Mouse (Mus musculus) stomach, embryonic 14.5 days (tissue): ENCODE data around the gene Acot13. TPM values are rescaled to one million over a fixed set of nuclear protein-coding genes. Genes with fewer than 3 reads are reported as not detected.

Experiments
- ATAC-seq: fragments of 200-750 bp; cut with Nextera tagmentation; 2 replicates; pipeline ENCODE4 v1.8.0; 2017; ENCODE audit warnings: low read depth, moderate TSS enrichment; ENCODE audit not compliant: insufficient number of reproducible peaks, insufficient read depth, low FRiP score
- H3K27ac ChIP-seq: fragments of 300-500 bp; sonication (generic); 2 replicates; pipeline ENCODE4 v1.5.1; 2014; ENCODE audit warnings: mild to moderate bottlenecking, low read length, moderate library complexity, mixed read lengths
- H3K27me3 ChIP-seq: fragments of 300-500 bp; sonication (generic); 2 replicates; pipeline ENCODE4 v1.6.1; 2014; ENCODE audit warnings: low read length, control low read depth, mixed read lengths; ENCODE audit not compliant: control insufficient read depth, insufficient read depth
- H3K36me3 ChIP-seq: fragments of 300-500 bp; sonication (generic); 2 replicates; pipeline ENCODE4 v1.6.1; 2014; ENCODE audit warnings: mild to moderate bottlenecking, control low read depth, low read length, moderate library complexity, mixed read lengths; ENCODE audit not compliant: control insufficient read depth, insufficient read depth
- H3K4me1 ChIP-seq: fragments of 300-500 bp; sonication (generic); 2 replicates; pipeline ENCODE4 v1.6.1; 2014; ENCODE audit warnings: low read length, control low read depth, mixed read lengths; ENCODE audit not compliant: control insufficient read depth, insufficient read depth
- H3K4me2 ChIP-seq: fragments of 300-500 bp; sonication (generic); replicated peaks from 2 replicates; pipeline ENCODE4 v1.6.1; 2014; ENCODE audit warnings: low read depth, low read length, control low read depth
- H3K4me3 ChIP-seq: fragments of 300-500 bp; sonication (generic); 2 replicates; pipeline ENCODE4 v1.5.1; 2014; ENCODE audit warnings: low read depth, low read length, control low read depth
- H3K9ac ChIP-seq: fragments of 300-500 bp; sonication (generic); replicated peaks from 2 replicates; pipeline ENCODE4 v1.6.1; 2014; ENCODE audit warnings: low read depth, mild to moderate bottlenecking, control low read depth, low read length, moderate library complexity, mixed read lengths
- H3K9me3 ChIP-seq: fragments of 300-500 bp; sonication (generic); 2 replicates; pipeline ENCODE4 v1.6.1; 2016; ENCODE audit warnings: low read depth, low read length, control low read depth; ENCODE audit not compliant: control insufficient read depth
- WGBS: fragments of 180-500 bp; shearing (Covaris S2); extraction: QIAGEN DNeasy Blood & Tissue Kit; methylation state at CpG from one replicate; pipeline ENCODE4 v1.1.7; 2014; 5-methylcytosine and 5-hydroxymethylcytosine counted together
- polyA plus RNA-seq: library from polyadenylated mRNA; unstranded; fragments of >200 nt; fragmentation: Nextera tagmentation; extraction: Ambion mirVana; gene quantifications from 2 replicates; pipeline ENCODE4 v1.2.1, GENCODE M21; 2014

Gene Acot13
- polyA plus RNA-seq, 1 experiment from 2014 or later: 84.6 TPM

DNA sequence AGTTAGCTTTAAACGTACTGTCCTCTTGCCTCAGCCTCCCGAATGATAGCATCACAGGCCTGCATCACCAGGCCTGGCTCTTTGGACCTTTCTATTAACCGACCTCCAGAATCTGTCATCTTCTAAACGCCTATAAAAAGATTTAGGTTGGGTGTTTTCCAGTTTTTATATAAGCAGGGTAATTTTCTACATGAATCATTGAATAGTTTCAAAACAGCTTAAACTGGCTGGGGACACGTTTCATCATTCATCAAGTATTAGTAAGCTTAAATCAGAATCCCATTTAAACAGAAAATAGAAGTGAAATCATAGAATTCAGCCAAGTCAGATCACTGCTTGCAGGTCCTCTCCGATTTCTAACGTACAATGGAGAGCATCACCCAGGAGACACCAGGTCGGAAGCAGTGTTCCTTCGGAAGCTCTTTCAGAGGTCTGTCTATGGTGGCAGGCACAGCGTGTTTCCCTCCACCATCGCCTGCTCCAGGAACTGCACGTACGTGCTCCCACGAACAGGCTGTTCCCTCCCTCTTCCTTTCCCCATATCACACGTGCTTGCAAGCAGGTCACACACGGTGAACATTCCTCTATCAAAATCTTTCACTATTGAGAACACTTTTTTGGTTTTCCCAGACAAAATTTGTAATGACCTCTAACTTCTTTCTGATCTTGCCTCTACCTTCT is 8.5 kb downstream of the Acot13 start:
- H3K36me3 ChIP-seq: no peaks in the 10 kb centered on the region; the same call in 1 of the 2 replicates
- no peak overlapping the region for H3K9ac ChIP-seq
- 83% methylated on average over 16 of the region's 16 CpGs for WGBS
- H3K27me3 ChIP-seq: no peaks in the 10 kb centered on the region
- no peak overlapping the region for H3K4me2 ChIP-seq
- H3K27ac ChIP-seq: no peak overlapping the region
- no peaks in the 10 kb centered on the region for H3K4me1 ChIP-seq
- no peak for ATAC-seq
- no peaks in the 10 kb centered on the region for H3K9me3 ChIP-seq
- no peak overlapping the region for H3K4me3 ChIP-seq

DNA sequence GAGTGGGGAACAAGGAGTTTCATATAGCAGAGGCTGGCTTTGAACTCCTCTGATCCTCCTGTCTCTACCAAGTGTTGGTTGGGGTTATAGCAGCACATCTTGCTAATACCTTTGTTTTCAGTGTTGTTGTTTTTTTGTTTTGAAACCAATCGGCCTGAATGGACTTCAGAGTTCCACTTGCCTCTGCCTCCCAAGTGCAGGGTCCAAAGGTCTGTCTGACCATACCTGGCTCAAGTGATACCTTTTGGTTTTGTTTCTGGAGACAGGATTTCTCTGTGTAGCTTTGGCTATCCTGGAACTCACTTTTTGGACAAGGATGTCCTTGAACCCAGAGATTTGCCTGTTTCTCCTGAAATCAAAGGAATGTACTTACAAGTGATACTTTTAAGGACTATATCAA is 11.4 kb downstream of the Acot13 start:
- Histone ChIP-seq H3K4me3 (no peak overlapping the region), H3K27me3 (no peaks in the 10 kb centered on the region), H3K4me1 (no peaks in the 10 kb centered on the region), H3K27ac (no peak overlapping the region), H3K36me3 (peaks cover 5% of the 10 kb centered on the region; the same call in 1 of the 2 replicates), H3K4me2 (no peak overlapping the region), H3K9me3 (no peaks in the 10 kb centered on the region), H3K9ac (no peak overlapping the region)
- ATAC-seq: no peak
- 79% methylated on average over 1 of the region's 1 CpGs for WGBS

DNA sequence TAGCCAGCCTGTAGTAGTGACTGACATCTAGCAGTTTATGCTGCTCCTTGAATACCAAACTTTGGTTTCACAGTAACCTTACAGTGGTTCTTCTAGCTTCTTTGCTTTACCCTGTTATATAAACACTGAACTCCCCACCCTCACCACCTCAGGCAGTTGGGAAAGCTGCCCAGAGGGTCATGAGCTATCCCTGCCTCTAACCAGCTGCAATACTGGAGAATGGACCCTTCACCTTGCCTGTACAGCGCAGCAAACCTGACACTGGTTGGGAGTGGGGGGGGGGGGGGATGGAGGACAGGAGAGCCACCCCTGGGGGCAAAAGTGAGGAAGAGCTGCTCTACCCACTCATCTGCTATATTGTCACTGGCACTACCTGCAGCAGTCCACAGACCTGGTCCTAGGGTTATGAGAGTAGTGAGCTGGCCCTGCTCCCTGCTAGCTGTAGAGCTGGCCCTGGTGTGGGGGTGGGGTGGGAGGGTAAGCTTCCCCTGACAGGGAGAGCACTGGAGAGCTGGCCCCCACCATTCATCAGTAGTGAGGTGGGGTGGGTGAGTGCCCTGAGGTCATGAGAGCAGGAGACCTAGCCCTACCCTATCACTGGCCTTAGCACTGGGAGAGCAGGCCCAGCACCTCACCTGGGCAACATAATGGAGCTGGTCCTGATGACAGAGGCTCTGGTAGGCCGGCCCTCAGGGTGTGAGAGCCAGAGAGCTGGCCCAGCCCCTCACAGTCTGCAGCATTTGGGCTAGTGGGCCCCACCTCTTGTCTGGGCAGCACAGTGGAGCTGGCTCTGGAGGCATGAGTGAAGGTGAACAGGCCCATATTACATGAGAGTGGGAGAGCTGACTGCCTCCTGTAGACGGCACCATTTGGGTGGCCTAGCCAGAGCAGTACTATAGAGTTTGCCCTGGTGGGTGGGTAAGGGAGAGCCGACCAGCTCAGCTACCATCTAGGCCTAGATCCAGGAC is 14.9 kb downstream of the Acot13 start:
- Histone ChIP-seq H3K4me2 (no peak overlapping the region), H3K27ac (no peak overlapping the region), H3K4me3 (no peak overlapping the region), H3K9me3 (no peaks in the 10 kb centered on the region), H3K9ac (no peak overlapping the region), H3K36me3 (peaks cover 32% of the 10 kb centered on the region), H3K27me3 (no peaks in the 10 kb centered on the region), H3K4me1 (no peaks in the 10 kb centered on the region)
- ATAC-seq: peak; percentile 79
- 60% methylated on average over 4 of the region's 4 CpGs for WGBS

DNA sequence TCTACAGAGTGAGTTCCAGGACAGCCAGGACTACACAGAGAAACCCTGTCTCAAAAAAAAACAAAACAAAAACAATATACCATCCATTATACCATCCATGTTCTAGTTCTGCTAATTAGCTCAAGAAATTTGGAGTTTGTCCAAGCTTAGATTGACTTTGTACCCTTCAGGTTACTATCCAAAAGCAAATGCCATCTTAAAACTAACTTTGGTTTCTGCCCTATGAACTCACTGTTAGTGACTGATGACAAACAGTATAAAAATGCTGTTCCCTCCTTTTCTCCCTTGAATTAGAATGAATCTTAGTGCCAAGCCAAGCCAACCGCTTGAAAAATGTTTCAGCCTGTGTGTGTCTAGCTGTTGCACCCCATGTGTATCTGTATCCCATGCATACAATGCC is 16.7 kb downstream of the Acot13 start:
- no peak overlapping the region for H3K4me3 ChIP-seq
- H3K9me3 ChIP-seq: no peaks in the 10 kb centered on the region
- 86% methylated on average over 1 of the region's 1 CpGs for WGBS
- peaks cover 49% of the 10 kb centered on the region for H3K36me3 ChIP-seq
- no peaks in the 10 kb centered on the region for H3K4me1 ChIP-seq
- ATAC-seq: no peak
- no peaks in the 10 kb centered on the region for H3K27me3 ChIP-seq
- no peak overlapping the region for H3K9ac ChIP-seq
- H3K27ac ChIP-seq: no peak overlapping the region
- H3K4me2 ChIP-seq: no peak overlapping the region

DNA sequence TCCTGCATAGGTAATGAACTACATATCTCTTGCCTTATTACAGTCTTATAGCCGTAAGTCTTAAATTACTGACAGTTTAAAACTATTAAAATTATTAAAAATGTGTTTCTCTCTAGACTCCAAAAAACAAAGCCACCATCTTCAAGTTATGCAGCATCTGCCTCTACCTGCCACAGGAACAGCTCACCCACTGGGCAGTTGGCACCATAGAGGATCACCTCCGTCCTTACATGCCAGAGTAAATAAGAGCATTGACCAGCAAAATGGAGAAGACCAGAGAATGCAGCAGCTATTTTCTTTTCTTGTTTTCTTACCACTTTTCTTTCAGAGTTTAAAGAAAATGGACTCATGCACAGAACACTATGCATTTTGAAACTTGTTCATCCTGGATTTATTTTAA is 18.8 kb downstream of the Acot13 start:
- H3K4me1 ChIP-seq: no peaks in the 10 kb centered on the region
- no peaks in the 10 kb centered on the region for H3K9me3 ChIP-seq
- no peaks in the 10 kb centered on the region for H3K27me3 ChIP-seq
- peaks cover 65% of the 10 kb centered on the region for H3K36me3 ChIP-seq
- 94% methylated on average over 2 of the region's 2 CpGs for WGBS
- no peak overlapping the region for H3K9ac ChIP-seq
- no peak overlapping the region for H3K27ac ChIP-seq
- no peak overlapping the region for H3K4me3 ChIP-seq
- H3K4me2 ChIP-seq: no peak overlapping the region
- ATAC-seq: no peak

DNA sequence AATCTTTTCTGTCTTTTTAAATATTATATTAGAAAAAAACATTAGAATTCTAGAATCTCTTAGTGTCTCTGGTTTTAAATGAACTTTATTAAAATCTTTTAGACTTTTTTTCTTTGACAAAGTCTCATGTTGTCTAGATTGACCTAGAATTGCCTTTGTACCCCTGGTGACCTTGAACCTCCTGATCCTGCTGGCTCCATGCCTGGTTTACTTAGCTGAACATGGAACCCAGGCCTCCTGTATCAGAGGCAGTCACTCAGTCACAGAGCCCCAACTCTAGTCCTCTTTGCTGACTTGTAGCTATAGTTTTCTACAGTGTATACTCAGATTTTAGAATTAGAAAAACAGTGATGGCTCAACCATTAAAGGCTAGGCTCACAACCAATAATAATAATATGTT is 25.3 kb downstream of the Acot13 start:
- peaks cover 50% of the 10 kb centered on the region for H3K36me3 ChIP-seq
- no peak for ATAC-seq

DNA sequence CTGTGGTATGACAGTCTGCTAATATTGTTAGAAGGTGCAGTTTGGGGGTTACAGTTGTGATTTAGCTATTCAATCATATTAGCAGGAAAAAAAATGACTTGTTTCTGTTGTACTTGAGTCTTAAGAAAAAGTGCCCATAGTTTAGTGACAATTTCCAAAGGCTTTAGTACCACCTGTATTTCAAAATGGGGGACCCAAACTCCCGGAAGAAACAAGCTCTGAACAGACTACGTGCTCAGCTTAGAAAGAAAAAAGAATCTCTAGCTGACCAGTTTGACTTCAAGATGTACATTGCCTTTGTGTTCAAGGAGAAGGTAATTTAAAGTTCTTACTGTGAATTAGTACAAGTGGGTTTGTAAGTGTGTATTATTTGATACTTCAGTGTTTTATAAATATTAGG is 28.1 kb downstream of the Acot13 start:
- Histone ChIP-seq H3K4me2 (peak overlapping the region; percentile 74), H3K4me1 (peaks cover 12% of the 10 kb centered on the region; the same call in 1 of the 2 replicates), H3K9me3 (no peaks in the 10 kb centered on the region), H3K4me3 (peak overlapping the region; percentile 99), H3K9ac (peak overlapping the region; percentile 18; the same call in 1 of the 2 replicates), H3K27ac (no peak overlapping the region), H3K36me3 (peaks cover 26% of the 10 kb centered on the region), H3K27me3 (no peaks in the 10 kb centered on the region)
- WGBS: 10% methylated on average over 2 of the region's 2 CpGs
- ATAC-seq: no peak

More for the DNA sequence above, 25.3 kb downstream of the Acot13 start:
- Histone ChIP-seq H3K4me1 (peaks cover 12% of the 10 kb centered on the region; the same call in 1 of the 2 replicates), H3K9me3 (no peaks in the 10 kb centered on the region), H3K9ac (no peak overlapping the region), H3K4me3 (no peak overlapping the region), H3K27me3 (no peaks in the 10 kb centered on the region), H3K4me2 (no peak overlapping the region), H3K27ac (no peak overlapping the region)

DNA sequence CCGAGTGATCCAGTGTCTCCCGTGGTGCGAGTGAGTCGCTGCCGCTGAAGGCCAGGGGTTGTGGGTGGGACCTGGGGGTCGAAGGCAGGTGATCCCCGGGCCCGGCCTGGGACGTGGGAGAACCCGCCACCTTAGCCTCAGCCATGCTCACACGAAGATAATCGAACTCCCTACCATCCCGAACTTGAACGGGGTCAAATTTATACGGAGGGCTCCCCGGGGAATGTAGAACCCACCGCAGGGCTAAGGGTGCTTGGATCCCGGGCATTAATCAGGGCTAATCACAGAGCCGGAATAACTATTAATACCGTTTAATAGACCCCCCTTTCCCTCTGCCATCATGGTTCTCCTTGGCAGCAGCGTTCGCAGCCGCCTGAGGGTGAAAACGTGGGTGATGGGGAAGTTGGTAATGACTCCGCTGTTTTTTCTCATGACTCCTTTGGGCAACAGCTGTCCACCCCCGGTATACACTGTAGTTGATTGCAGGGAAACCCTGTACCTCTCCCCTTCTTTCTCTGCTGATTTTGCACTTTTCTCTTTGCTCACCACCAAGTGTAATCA is 29.1 kb downstream of the Acot13 start:
- ATAC-seq: no peak
- peak overlapping the region; percentile 99 for H3K9ac ChIP-seq
- H3K9me3 ChIP-seq: no peaks in the 10 kb centered on the region
- WGBS: under 1% methylated on average over 26 of the region's 26 CpGs
- peak overlapping the region; percentile 99; the same call in 1 of the 2 replicates for H3K27ac ChIP-seq
- peaks cover 17% of the 10 kb centered on the region for H3K36me3 ChIP-seq
- peak overlapping the region; percentile 99 for H3K4me3 ChIP-seq
- peak overlapping the region; percentile 74 for H3K4me2 ChIP-seq
- H3K27me3 ChIP-seq: no peaks in the 10 kb centered on the region
- H3K4me1 ChIP-seq: peaks cover 12% of the 10 kb centered on the region; the same call in 1 of the 2 replicates
